Mouse (Mus musculus) heart, embryonic 10.5 days (tissue): ENCODE measurements around the gene Manbal. TPM values are rescaled to one million over a fixed set of nuclear protein-coding genes. Genes with fewer than 3 reads are reported as not detected.

Experiments
- DNase-seq: peaks from one replicate; pipeline ENCODE4 v3.0.0-alpha.2; 2017; ENCODE audit warnings: low spot score
- H3K27ac ChIP-seq: fragments of 300-500 bp; sonication (generic); 2 replicates; pipeline ENCODE4 v1.5.1; 2016; ENCODE audit warnings: mild to moderate bottlenecking
- H3K27me3 ChIP-seq: fragments of 300-500 bp; sonication (generic); 2 replicates; pipeline ENCODE4 v1.6.1; 2016; ENCODE audit warnings: mild to moderate bottlenecking; ENCODE audit not compliant: poor library complexity, insufficient read depth, severe bottlenecking
- H3K36me3 ChIP-seq: fragments of 300-500 bp; sonication (generic); 2 replicates; pipeline ENCODE4 v1.6.1; 2016; ENCODE audit warnings: mild to moderate bottlenecking, moderate library complexity
- H3K4me1 ChIP-seq: fragments of 300-500 bp; sonication (generic); 2 replicates; pipeline ENCODE4 v1.6.1; 2016; ENCODE audit warnings: mild to moderate bottlenecking
- H3K4me3 ChIP-seq: fragments of 300-500 bp; sonication (generic); 2 replicates; pipeline ENCODE4 v1.5.1; 2016; ENCODE audit warnings: mild to moderate bottlenecking, moderate library complexity
- H3K9me3 ChIP-seq: fragments of 300-500 bp; sonication (generic); 2 replicates; pipeline ENCODE4 v1.6.1; 2016; ENCODE audit warnings: mild to moderate bottlenecking, moderate library complexity
- WGBS: fragments of 180-500 bp; shearing (Covaris S2); methylation state at CpG from one replicate; pipeline ENCODE4 v1.1.7; 2016; 5-methylcytosine and 5-hydroxymethylcytosine counted together
- polyA plus RNA-seq: library from polyadenylated mRNA; unstranded; fragments of >200 nt; fragmentation: Nextera tagmentation; extraction: Ambion mirVana; gene quantifications from 2 replicates; pipeline ENCODE4 v1.2.1, GENCODE M21; 2016

The Manbal gene
- polyA plus RNA-seq, 1 experiment from 2014 or later: 68.2 TPM

DNA sequence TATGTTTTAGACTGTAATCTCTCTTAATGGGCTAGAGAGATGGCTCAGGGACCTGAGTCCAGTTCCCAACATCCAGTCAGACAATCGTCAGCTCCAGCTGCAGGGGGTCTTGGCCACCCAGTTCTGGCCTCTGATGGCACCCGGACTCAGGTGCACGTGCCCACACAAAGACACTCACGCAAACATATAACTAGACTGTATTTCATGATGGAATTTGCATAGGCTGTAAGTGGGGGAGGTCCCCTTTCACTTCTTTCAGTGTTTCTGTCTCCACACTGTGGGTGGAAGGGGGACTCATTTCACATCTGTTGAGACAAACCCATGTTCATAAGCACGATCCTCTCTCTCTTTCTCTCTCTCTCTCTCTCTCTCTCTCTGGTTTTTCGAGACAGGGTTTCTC lies 33.1 kb downstream of the Manbal start:
- H3K4me3 ChIP-seq: no peak overlapping the region
- peaks cover 6% of the 10 kb centered on the region; the same call in 1 of the 2 replicates for H3K9me3 ChIP-seq
- H3K27ac ChIP-seq: no peak overlapping the region
- no peaks in the 10 kb centered on the region for H3K27me3 ChIP-seq
- H3K4me1 ChIP-seq: peaks cover 14% of the 10 kb centered on the region
- DNase-seq: no peak
- peaks cover 33% of the 10 kb centered on the region for H3K36me3 ChIP-seq
- WGBS: 90% methylated on average over 6 of the region's 6 CpGs

DNA sequence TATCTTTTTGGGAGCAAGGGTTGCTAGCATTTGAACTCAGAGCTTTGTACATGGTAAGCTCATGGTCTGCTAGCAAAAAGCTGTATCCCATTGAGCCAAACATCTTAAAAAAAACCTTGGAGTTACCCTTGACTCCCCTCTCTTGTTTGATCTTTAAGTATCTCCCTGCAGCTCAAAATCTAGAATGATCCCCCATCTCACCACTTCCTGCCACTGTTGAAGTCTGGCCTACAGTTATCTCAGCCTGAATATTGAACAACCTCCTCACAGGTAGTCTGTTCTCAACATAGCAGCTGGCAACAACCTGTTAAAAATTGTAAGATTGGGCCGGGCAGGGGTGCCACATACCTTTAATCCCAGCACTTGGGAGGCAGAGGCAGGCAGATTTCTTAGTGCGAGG lies 33.9 kb downstream of the Manbal start:
- Histone ChIP-seq H3K9me3 (peaks cover 6% of the 10 kb centered on the region; the same call in 1 of the 2 replicates), H3K27me3 (no peaks in the 10 kb centered on the region), H3K4me1 (peaks cover 7% of the 10 kb centered on the region), H3K27ac (no peak overlapping the region), H3K36me3 (peaks cover 25% of the 10 kb centered on the region), H3K4me3 (no peak overlapping the region)
- WGBS: 91% methylated on average over 2 of the region's 2 CpGs
- no peak for DNase-seq

DNA sequence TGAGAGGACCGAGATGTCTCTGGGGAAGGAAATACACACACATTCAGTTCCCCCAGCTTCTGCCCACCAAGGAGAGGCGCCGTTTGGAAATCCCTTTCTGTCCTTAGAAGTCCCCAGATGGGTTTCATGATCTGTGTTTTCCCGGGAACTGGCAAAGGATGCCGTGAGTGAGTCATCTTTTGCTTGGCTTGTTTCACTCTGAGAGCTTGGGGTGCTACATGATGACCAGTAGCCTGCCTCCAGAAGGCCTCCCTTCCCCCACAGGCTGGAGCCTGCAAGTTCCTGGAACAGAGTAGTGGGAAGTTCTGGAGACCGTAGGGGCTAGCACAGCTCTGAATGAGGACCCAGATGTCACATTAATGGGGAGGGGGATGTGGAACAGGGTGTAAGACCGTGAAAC lies 40.2 kb downstream of the Manbal start:
- Histone ChIP-seq H3K9me3 (no peaks in the 10 kb centered on the region), H3K36me3 (no peaks in the 10 kb centered on the region), H3K27me3 (no peaks in the 10 kb centered on the region), H3K27ac (no peak overlapping the region), H3K4me1 (peaks cover 11% of the 10 kb centered on the region; the same call in 1 of the 2 replicates), H3K4me3 (no peak overlapping the region)
- 68% methylated on average over 7 of the region's 7 CpGs for WGBS
- DNase-seq: no peak

DNA sequence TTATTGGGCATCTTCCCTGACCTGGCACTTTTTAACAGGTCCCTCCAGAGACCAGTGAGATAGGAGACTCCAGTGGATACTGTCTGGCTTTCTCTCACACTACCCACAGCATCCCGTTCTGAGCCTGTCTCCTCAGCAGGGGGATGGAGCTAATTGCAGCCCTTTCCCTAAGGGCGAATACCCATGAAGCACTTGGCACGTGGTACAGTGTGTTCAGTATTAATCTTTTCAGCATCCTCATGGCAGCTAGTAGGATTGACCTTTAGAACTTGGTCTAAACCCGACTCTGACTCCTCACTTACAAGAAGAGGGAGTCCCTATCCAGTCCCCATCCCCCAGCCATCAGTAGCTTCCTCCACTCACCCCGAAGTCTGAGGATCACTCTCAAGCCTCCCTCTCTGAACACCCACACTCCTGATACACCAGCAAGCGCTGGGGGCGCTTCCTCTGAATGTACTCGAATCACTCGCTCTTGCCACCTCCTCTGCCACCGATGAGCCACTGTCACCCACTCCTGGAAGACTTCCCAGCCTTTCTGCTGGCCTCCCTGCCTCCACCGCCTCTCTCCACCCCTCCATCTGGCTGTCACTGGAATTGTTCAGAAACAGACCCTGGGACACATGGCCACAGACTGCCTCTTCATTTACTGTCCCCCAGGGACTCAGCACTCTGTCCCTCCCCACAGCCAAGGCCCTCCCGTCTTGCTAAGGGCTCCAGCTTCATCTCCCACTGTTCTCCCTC lies 42.6 kb downstream of the Manbal start:
- Histone ChIP-seq H3K9me3 (no peaks in the 10 kb centered on the region), H3K4me1 (peaks cover 11% of the 10 kb centered on the region; the same call in 1 of the 2 replicates), H3K27ac (0 out of 2 replicates have a peak overlapping the region, but pooled peaks have one; percentile 42), H3K4me3 (no peak overlapping the region), H3K36me3 (no peaks in the 10 kb centered on the region), H3K27me3 (no peaks in the 10 kb centered on the region)
- no peak for DNase-seq
- WGBS: 64% methylated on average over 12 of the region's 12 CpGs

DNA sequence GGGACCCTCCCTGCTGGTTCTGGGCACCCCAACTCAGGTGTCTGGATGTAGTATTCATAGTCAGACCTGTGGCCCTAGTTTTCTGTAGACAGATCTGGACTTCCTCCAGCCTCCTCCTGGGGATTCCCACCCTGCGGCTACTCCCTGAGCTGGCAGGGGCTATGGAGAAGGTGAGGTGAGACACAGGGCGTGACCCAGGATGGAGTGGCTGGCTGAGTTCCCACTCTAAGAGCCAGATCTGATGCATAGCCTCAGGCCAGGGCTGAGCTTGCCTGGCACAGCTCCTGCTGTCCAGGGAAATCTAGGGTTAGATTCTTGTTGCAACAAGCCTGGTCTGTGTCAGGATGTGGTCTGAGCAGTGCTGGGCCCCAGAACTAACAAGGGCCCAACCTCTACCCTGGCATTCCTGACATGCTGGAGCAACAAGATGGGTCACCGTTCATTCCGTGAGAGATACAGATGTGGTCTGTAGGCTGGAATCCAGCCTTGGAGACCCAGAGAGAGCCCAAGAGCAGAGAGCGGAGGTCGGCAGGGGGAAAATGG lies 43.8 kb downstream of the Manbal start:
- no peak for DNase-seq
- peaks cover 11% of the 10 kb centered on the region; the same call in 1 of the 2 replicates for H3K4me1 ChIP-seq
- H3K36me3 ChIP-seq: no peaks in the 10 kb centered on the region
- H3K9me3 ChIP-seq: no peaks in the 10 kb centered on the region
- no peaks in the 10 kb centered on the region for H3K27me3 ChIP-seq
- H3K4me3 ChIP-seq: no peak overlapping the region
- 73% methylated on average over 6 of the region's 6 CpGs for WGBS
- H3K27ac ChIP-seq: no peak overlapping the region

DNA sequence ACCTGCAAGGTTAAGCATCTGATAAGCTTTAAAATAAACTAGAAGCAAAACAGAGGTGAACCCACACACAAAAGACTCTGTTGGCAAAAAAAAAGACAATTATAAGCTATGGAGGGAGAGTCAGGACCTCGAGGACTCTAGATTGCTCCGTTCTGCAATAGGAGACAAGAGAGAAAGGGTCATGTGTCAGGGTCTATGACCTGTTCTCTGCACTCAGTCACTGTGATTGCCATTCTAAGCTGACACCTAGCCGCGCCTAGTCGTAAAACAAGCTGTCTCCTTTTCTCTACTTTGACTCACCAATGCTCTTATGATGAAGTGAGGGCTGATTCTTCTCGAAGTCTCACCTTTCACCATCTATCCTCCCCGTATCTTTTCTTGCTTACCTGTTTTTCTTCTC lies 45.1 kb downstream of the Manbal start:
- Histone ChIP-seq H3K4me3 (no peak overlapping the region), H3K9me3 (no peaks in the 10 kb centered on the region), H3K36me3 (no peaks in the 10 kb centered on the region), H3K27ac (no peak overlapping the region), H3K4me1 (peaks cover 18% of the 10 kb centered on the region), H3K27me3 (no peaks in the 10 kb centered on the region; the same call in 1 of the 2 replicates)
- no peak for DNase-seq
- 69% methylated on average over 7 of the region's 7 CpGs for WGBS

DNA sequence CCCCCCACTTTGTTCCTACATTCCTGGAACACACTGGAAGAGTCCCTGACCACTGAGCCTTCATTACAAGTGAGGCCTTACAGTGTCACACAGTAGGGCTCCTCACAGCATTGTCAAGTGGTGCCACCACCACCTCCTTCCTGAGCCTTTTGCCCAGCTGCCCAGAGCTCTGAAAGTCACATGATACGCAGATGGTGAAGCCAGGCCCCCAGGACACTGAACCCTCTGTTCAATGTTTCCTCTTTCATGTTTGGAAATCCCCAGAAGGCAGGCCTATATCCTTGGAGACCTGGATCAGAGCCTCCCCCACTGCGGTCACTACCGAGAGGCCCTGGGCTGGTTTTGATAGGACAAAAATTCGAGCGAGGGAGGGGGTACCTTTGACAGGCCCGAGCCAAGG lies 49.8 kb downstream of the Manbal start:
- H3K4me1 ChIP-seq: peaks cover 28% of the 10 kb centered on the region
- no peak overlapping the region for H3K4me3 ChIP-seq
- H3K9me3 ChIP-seq: no peaks in the 10 kb centered on the region
- no peaks in the 10 kb centered on the region for H3K36me3 ChIP-seq
- WGBS: 54% methylated on average over 6 of the region's 6 CpGs
- H3K27me3 ChIP-seq: no peaks in the 10 kb centered on the region; the same call in none of the 2 replicates
- DNase-seq: no peak
- peak overlapping the region; percentile 39; the same call in 1 of the 2 replicates for H3K27ac ChIP-seq

DNA sequence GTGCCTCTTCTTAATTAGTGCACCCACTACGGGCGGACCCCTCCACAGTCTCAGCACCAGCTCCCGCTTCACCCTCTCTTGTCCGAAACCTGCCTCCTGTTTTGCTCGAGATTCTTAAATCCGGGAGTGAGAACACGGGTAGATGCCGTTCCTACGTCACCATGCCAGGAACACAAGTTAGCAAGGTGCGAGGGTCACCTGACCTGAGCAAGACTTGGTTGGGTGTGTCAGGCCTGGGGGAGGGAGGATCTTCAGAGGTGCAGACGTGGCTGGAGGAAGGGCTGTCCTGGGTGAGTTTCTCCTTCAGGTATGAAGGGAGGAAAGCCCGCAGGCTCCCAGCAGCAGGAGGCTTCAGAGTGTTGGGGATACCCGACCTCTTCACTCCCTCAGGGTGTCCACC lies 50.8 kb downstream of the Manbal start, which contains the start of gene Src:
TSS of gene Src (plus strand) at position 239 of the 400 bp plus-strand sequence.
- H3K4me3 ChIP-seq: peak within 1 kb of the TSS; percentile 3
- H3K4me1 ChIP-seq: peaks cover 38% of the 10 kb centered on the region
- H3K36me3 ChIP-seq: no peaks in the 10 kb centered on the region
- no peak for DNase-seq
- no peaks in the 10 kb centered on the region; the same call in none of the 2 replicates for H3K27me3 ChIP-seq
- H3K27ac ChIP-seq: peak within 1 kb of the TSS; percentile 39
- WGBS: 13% methylated on average over 13 of the region's 13 CpGs
- H3K9me3 ChIP-seq: no peaks in the 10 kb centered on the region

DNA sequence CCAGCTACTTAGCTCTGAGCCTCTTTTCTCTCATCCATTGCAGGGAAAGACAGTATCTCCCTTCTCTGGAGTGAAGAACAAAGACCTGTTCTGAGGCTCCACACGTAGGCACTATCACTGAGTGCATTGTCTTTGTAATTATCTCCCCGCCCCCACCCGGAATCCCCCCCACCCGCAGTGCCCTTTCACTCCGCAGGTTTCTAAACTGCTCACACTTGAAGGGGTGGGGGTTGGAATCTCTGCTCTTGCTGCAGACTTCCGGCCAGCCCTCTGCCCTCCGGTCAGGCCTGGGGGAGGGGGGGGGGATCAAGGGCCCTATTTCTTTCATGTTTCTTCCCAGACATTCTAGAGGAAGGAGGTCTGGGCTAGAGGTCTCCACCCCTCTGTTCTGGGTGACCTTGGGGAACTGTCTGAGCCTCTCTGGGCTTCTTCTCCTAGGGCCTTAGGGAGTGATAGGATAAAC lies 51.2 kb downstream of the Manbal start:
- Histone ChIP-seq H3K4me3 (peak overlapping the region; percentile 3), H3K4me1 (peaks cover 42% of the 10 kb centered on the region), H3K36me3 (no peaks in the 10 kb centered on the region), H3K27me3 (no peaks in the 10 kb centered on the region; the same call in none of the 2 replicates), H3K9me3 (no peaks in the 10 kb centered on the region), H3K27ac (peak overlapping the region; percentile 38)
- 3% methylated on average over 7 of the region's 7 CpGs for WGBS
- no peak for DNase-seq

DNA sequence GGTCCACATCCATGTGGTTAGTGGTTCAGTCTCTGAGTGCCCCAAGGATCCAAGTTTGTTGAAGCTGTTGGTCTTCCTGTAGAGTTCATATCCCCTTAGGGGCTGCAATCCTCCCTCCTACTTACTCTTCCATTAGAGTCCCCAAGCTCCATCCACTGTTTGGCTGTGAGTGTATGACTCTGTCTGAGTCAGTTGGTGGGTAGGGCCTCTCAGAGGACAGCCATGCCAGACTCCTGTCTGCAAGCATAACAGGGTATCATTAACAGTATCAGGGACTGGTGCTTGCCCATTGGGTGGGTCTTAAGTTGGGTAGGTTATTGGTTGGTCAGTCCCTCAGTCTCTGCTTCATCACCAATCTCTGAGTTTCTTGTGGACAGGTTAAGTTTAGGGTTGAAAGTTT lies 52.1 kb downstream of the Manbal start:
- Histone ChIP-seq H3K27me3 (no peaks in the 10 kb centered on the region; the same call in none of the 2 replicates), H3K9me3 (no peaks in the 10 kb centered on the region), H3K4me3 (no peak overlapping the region), H3K4me1 (peaks cover 49% of the 10 kb centered on the region), H3K36me3 (no peaks in the 10 kb centered on the region), H3K27ac (peak overlapping the region; percentile 38; the same call in 1 of the 2 replicates)
- DNase-seq: no peak

DNA sequence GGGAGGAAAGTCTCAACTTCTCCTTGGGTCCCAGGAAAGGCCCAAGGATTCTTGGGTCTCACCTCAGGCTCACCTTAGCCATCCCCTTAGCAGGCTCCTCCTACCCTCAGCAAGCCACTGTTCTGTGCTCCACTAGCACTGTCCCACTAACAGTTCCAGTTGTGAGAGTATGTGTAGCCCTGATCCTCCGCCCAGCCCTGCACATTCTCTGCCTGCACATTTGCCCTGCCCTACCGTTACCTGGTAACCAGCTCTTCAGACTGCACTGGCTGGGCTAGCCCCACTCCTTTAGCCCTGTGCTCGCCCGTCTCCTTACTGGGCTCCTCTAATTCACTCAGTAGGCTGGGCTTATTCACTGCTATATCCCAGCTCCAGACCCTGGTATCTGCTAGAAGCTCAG lies 53.0 kb downstream of the Manbal start:
- no peak for DNase-seq
- 80% methylated on average over 4 of the region's 4 CpGs for WGBS
- H3K27ac ChIP-seq: 0 out of 2 replicates have a peak overlapping the region, but pooled peaks have one; percentile 29
- no peaks in the 10 kb centered on the region; the same call in none of the 2 replicates for H3K27me3 ChIP-seq
- no peaks in the 10 kb centered on the region for H3K9me3 ChIP-seq
- peaks cover 58% of the 10 kb centered on the region for H3K4me1 ChIP-seq
- H3K36me3 ChIP-seq: no peaks in the 10 kb centered on the region
- no peak overlapping the region for H3K4me3 ChIP-seq

DNA sequence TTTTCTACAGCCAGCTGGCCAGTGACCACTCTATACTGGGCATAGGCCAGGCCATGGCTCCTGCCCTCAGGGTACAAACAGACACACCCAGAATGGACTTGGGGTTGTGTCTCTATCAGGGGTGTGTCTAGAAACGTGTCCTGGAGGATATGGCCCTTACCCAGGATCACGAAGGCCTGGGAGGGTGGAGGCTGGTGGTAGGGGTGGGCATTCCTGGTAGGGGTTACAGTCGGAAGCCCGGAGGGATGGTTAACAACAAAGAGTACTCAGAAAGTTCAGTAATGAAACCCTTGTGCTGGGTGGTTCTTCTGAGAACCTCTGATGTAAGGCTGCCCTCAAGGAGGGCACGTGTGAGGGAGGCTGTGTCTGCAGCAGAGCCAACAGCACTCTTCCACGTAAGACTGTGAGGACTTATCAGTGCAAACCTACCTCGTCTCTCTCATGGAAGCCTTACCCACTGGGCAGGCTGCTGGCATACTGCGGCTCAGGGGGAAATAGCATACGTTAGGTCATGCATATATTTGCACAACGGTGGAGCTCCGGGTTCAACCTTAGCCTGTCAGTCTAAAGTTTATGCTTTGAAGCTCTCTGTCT lies 54.8 kb downstream of the Manbal start:
- Histone ChIP-seq H3K27ac (peak overlapping the region; percentile 99; the same call in 1 of the 2 replicates), H3K9me3 (no peaks in the 10 kb centered on the region), H3K36me3 (0 out of 2 replicates have a peak, but pooled peaks cover 4% of the 10 kb centered on the region), H3K4me3 (no peak overlapping the region), H3K27me3 (no peaks in the 10 kb centered on the region; the same call in none of the 2 replicates), H3K4me1 (peaks cover 70% of the 10 kb centered on the region)
- 69% methylated on average over 11 of the region's 11 CpGs for WGBS
- no peak for DNase-seq
